Mouse (Mus musculus): Measurements from ENCODE around the gene Toe1. TPM values are rescaled to one million over a fixed set of nuclear protein-coding genes. Genes with fewer than 3 reads are reported as not detected.

Toe1 gene
- total RNA-seq, 2 experiments from 2014 or later = 15.2 to 15.9 TPM

- DNase-seq (ENCODE audit: low spot score in 2 of 2) = no peak
Measured at GRCm38 (mm10) chr4:116796442-116797110, 10.9 kb downstream of the Toe1 start.

- no peak for DNase-seq (ENCODE audit: low spot score in 2 of 2)
Measured at GRCm38 (mm10) chr4:116794273-116794672, 13.2 kb downstream of the Toe1 start.

- no peak for DNase-seq (ENCODE audit: low spot score in 2 of 2)
Measured at GRCm38 (mm10) chr4:116792453-116792852, 15.0 kb downstream of the Toe1 start.

GRCm38 (mm10) chr4:116788956-116789355, 18.5 kb downstream of the Toe1 start:
- DNase-seq (ENCODE audit: low spot score in 2 of 2) = peak; percentile 61 to 81

- DNase-seq (ENCODE audit: low spot score in 2 of 2) = peak in 1 of 2 experiments; percentile 29
Measured at GRCm38 (mm10) chr4:116787985-116788760, 19.3 kb downstream of the Toe1 start.

DNA sequence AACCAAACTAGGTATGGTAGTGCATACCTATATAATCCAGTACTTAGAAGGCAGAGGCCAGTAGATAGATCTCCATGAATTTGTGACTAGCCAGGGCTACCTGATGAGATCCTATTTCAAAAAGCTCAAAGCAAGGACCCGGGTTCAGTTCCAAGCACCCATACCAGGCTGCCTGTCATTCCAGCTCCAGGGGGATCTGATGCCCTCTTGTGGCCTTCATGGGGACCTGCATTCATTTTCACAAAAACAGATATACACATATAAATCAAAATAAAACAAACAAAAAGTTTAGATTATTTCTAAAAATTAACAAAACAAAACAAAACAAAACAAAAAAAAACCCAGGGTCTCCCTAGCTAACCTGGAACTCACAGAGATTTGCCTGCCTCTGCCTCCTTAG, 20.9 kb downstream of the Toe1 start:
- no peak for DNase-seq (ENCODE audit: low spot score in 2 of 2)

GRCm38 (mm10) chr4:116782171-116782570, 25.3 kb downstream of the Toe1 start:
- no peak for DNase-seq (ENCODE audit: low spot score in 2 of 2)

GRCm38 (mm10) chr4:116781366-116781765, 26.1 kb downstream of the Toe1 start:
- DNase-seq (ENCODE audit: low spot score in 2 of 2) = no peak

DNA sequence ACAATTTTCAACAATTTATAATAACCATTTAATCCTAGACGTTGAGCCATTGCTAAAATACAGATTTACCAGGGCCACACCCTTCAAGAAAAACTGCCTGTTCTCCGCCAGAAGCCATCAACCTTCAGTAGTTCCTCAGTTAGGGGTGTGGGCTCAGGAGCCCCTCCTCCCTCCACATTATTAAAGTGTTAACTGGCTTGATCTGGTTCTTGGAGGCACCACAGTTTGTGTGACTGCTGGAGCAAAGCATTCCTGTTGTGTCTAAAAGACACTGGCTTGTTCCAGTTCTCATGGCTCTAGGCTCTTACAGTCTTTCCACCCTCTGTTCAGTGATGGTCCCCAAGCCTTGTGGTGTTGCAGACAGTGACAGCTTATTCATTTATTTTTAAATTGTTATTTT, 26.9 kb downstream of the Toe1 start:
- no peak for DNase-seq (ENCODE audit: low spot score in 2 of 2)

- no peak for DNase-seq (ENCODE audit: low spot score in 2 of 2)
Measured at GRCm38 (mm10) chr4:116777079-116777478, 30.4 kb downstream of the Toe1 start.

DNA sequence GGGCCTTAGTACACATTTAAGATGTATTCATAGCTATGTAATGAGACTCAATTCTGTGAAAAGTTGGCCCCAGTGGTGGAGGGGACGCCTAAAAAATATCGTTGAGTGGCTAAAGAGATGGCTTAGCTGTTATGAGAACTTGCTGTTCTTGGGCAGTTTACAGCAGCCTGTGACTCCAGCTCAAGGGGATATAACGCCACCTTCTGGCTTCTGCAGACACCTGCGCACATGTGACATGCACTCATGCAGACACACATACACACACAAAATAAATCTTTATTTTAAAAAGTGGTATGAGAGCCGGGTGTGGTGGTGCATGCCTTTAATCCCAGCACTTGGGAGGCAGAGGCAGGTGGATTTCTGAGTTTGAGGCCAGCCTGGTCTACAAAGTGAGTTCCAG, 31.0 kb downstream of the Toe1 start:
- DNase-seq (ENCODE audit: low spot score in 2 of 2) = no peak

DNA sequence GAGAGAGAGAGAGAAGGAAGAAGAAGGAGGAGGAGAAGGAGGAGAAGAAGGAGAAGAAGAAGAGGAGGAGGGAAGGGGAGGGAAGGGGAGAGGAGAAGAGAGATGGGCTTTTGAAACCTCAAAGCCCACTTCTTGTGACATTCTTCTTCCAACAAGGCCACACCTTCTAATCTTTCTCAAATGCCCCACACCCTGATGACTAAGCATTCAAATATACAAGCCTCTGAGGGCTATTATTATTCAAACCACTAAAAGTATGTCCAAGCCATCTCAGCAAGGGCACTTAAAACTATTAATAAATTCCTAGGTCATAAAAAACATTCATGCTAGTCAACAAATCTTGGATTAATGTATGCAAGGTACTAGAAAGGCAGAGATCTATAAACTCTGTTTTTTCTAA, 38.4 kb downstream of the Toe1 start:
- DNase-seq (ENCODE audit: low spot score in 2 of 2) = no peak

- DNase-seq (ENCODE audit: low spot score in 2 of 2) = no peak
Measured at GRCm38 (mm10) chr4:116768510-116768909, 38.9 kb downstream of the Toe1 start.

DNA sequence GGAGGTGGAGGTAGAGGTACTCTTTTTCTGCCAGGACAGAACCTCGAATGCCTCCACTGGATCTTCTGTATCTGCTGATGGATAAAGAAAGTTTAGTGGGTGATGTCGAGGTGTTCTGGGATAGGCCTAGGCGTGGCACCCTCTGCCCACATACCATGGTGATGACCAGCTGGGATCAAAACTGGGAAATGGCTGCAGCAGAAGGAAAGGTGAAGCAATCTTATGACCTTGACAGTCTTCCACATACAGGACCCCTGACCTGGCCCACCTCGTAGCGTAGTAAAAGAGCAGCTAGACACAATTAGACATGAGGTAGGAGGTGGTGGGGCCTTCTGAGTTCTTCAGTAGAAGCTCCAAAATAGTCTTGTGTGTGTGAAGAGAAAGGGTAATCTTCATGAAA, 43.4 kb downstream of the Toe1 start:
- no peak for DNase-seq (ENCODE audit: low spot score in 2 of 2)

GRCm38 (mm10) chr4:116761914-116762313, 45.5 kb downstream of the Toe1 start:
- no peak for DNase-seq (ENCODE audit: low spot score in 2 of 2)

GRCm38 (mm10) chr4:116749750-116750149, 57.7 kb downstream of the Toe1 start:
- DNase-seq (ENCODE audit: low spot score in 2 of 2) = no peak

Other genes with a start within 250 kb of the Toe1 start
- 10 to 100 TPM; 37.9 to 47.8 TPM for gene Gpbp1l1, start 250.0 kb downstream of the Toe1 start, total RNA-seq (2021)
- gene Ccdc17, start 211.0 kb downstream of the Toe1 start, total RNA-seq (2021) = 1 to 10 TPM; 4.1 to 4.6 TPM
- gene Nasp, start 179.7 kb downstream of the Toe1 start, total RNA-seq (2021) = 10 to 100 TPM; 43.8 to 55.2 TPM
- 100 to 1,000 TPM; 452 to 457 TPM for gene Akr1a1, start 156.0 kb downstream of the Toe1 start, total RNA-seq (2021)
- gene Prdx1, start 122.1 kb downstream of the Toe1 start, total RNA-seq (2021) = 100 to 1,000 TPM; 246 to 251 TPM
- gene Mmachc, start 99.2 kb downstream of the Toe1 start, total RNA-seq (2021) = 10 to 100 TPM; 18.2 to 20.5 TPM
- gene Ccdc163, start 99.1 kb downstream of the Toe1 start, total RNA-seq (2021) = 1 to 10 TPM; 6.6 to 7.5 TPM
- 1 to 10 TPM; 3.8 to 4.0 TPM for gene Tesk2, start 86.7 kb downstream of the Toe1 start, total RNA-seq (2021)
- 1 to 10 TPM; 3.9 to 5.5 TPM for gene Mutyh, start 83 bp upstream of the Toe1 start, total RNA-seq (2021)
- 1 to 10 TPM in 1 of 2 experiments, under 1 TPM in 1; 0.57 to 1.1 TPM for gene Hpdl, start 14.1 kb upstream of the Toe1 start, total RNA-seq (2021)
- gene Zswim5, start 69.7 kb upstream of the Toe1 start, total RNA-seq (2021) = under 1 TPM; 0.34 to 0.41 TPM
- gene Urod, start 186.8 kb upstream of the Toe1 start, total RNA-seq (2021) = 10 to 100 TPM; 63.3 to 64.2 TPM
- 10 to 100 TPM; 22.8 to 23.2 TPM for gene Hectd3, start 187.7 kb upstream of the Toe1 start, total RNA-seq (2021)
- 10 to 100 TPM; 25.1 to 28.3 TPM for gene Eif2b3, start 211.8 kb upstream of the Toe1 start, total RNA-seq (2021)

All from gastrocnemius, postnatal 4 days (tissue).